Mouse (Mus musculus): ENCODE results near the gene Plcd1. TPM values are rescaled to one million over a fixed set of nuclear protein-coding genes. Genes with fewer than 3 reads are reported as not detected.

Gene Plcd1
- polyA plus RNA-seq, 1 experiment from 2014 or later, result 16.5 TPM

- 71% methylated on average over 14 of the region's 14 CpGs for WGBS
Observed at GRCm38 (mm10) chr9:119031772-119032171, 61.5 kb downstream of the Plcd1 start.

GRCm38 (mm10) chr9:119031038-119031437 is 62.3 kb downstream of the Plcd1 start:
- peaks cover 58% of the 10 kb centered on the region for H3K36me3 ChIP-seq
- no peak overlapping the region for H3K4me2 ChIP-seq
- no peaks in the 10 kb centered on the region for H3K27me3 ChIP-seq (replicated peaks)
- H3K27ac ChIP-seq (replicated peaks), result no peak overlapping the region
- 76% methylated on average over 4 of the region's 4 CpGs for WGBS
- no peak overlapping the region for H3K9ac ChIP-seq
- H3K4me3 ChIP-seq, result no peak overlapping the region
- no peaks in the 10 kb centered on the region for H3K9me3 ChIP-seq
- peaks cover 31% of the 10 kb centered on the region for H3K4me1 ChIP-seq
- ATAC-seq (ENCODE audit: extremely low read depth, insufficient number of reproducible peaks, low FRiP score, low TSS enrichment), result no peak

More at GRCm38 (mm10) chr9:119031772-119032171, 61.5 kb downstream of the Plcd1 start:
- ATAC-seq (ENCODE audit: extremely low read depth, insufficient number of reproducible peaks, low FRiP score, low TSS enrichment), result no peak
- Histone ChIP-seq H3K4me2 (no peak overlapping the region), H3K4me1 (peaks cover 38% of the 10 kb centered on the region), H3K27ac (replicated peaks) (0 out of 2 replicates have a peak overlapping the region, but pooled peaks have one; percentile 7), H3K9me3 (no peaks in the 10 kb centered on the region), H3K27me3 (replicated peaks) (no peaks in the 10 kb centered on the region), H3K4me3 (no peak overlapping the region), H3K9ac (no peak overlapping the region), H3K36me3 (peaks cover 58% of the 10 kb centered on the region)

GRCm38 (mm10) chr9:119029568-119029967 is 63.7 kb downstream of the Plcd1 start:
- Histone ChIP-seq H3K4me1 (peaks cover 21% of the 10 kb centered on the region), H3K27ac (replicated peaks) (no peak overlapping the region), H3K4me3 (no peak overlapping the region), H3K4me2 (no peak overlapping the region), H3K9me3 (no peaks in the 10 kb centered on the region), H3K9ac (no peak overlapping the region), H3K27me3 (replicated peaks) (no peaks in the 10 kb centered on the region), H3K36me3 (peaks cover 49% of the 10 kb centered on the region)
- 47% methylated on average over 7 of the region's 7 CpGs for WGBS
- no peak for ATAC-seq (ENCODE audit: extremely low read depth, insufficient number of reproducible peaks, low FRiP score, low TSS enrichment)

- ATAC-seq (ENCODE audit: extremely low read depth, insufficient number of reproducible peaks, low FRiP score, low TSS enrichment), result no peak
- WGBS, result 89% methylated on average over 27 of the region's 27 CpGs
Observed at GRCm38 (mm10) chr9:119028226-119029195, 64.8 kb downstream of the Plcd1 start.

GRCm38 (mm10) chr9:119027337-119027736 is 66.0 kb downstream of the Plcd1 start:
- no peak overlapping the region for H3K27ac ChIP-seq (replicated peaks)
- no peak for ATAC-seq (ENCODE audit: extremely low read depth, insufficient number of reproducible peaks, low FRiP score, low TSS enrichment)
- WGBS, result 84% methylated on average over 7 of the region's 7 CpGs
- no peak overlapping the region for H3K4me3 ChIP-seq
- H3K27me3 ChIP-seq (replicated peaks), result no peaks in the 10 kb centered on the region
- no peak overlapping the region for H3K9ac ChIP-seq
- H3K9me3 ChIP-seq, result no peaks in the 10 kb centered on the region
- peaks cover 14% of the 10 kb centered on the region for H3K4me1 ChIP-seq
- no peak overlapping the region for H3K4me2 ChIP-seq
- peaks cover 32% of the 10 kb centered on the region for H3K36me3 ChIP-seq

More at GRCm38 (mm10) chr9:119028226-119029195, 64.8 kb downstream of the Plcd1 start:
- Histone ChIP-seq H3K9me3 (no peaks in the 10 kb centered on the region), H3K27ac (replicated peaks) (no peak overlapping the region), H3K4me3 (no peak overlapping the region), H3K9ac (no peak overlapping the region), H3K4me1 (peaks cover 21% of the 10 kb centered on the region), H3K27me3 (replicated peaks) (no peaks in the 10 kb centered on the region), H3K36me3 (peaks cover 38% of the 10 kb centered on the region), H3K4me2 (no peak overlapping the region)

- 86% methylated on average over 7 of the region's 7 CpGs for WGBS
- Histone ChIP-seq H3K4me2 (no peak overlapping the region), H3K27me3 (replicated peaks) (no peaks in the 10 kb centered on the region), H3K27ac (replicated peaks) (no peak overlapping the region), H3K9me3 (no peaks in the 10 kb centered on the region), H3K9ac (no peak overlapping the region), H3K4me3 (no peak overlapping the region), H3K36me3 (peaks cover 30% of the 10 kb centered on the region), H3K4me1 (no peaks in the 10 kb centered on the region; the same call in 1 of the 2 replicates)
- ATAC-seq (ENCODE audit: extremely low read depth, insufficient number of reproducible peaks, low FRiP score, low TSS enrichment), result no peak
Observed at GRCm38 (mm10) chr9:119025832-119026331, 67.4 kb downstream of the Plcd1 start.

- ATAC-seq (ENCODE audit: extremely low read depth, insufficient number of reproducible peaks, low FRiP score, low TSS enrichment), result no peak
- 66% methylated on average over 6 of the region's 6 CpGs for WGBS
Observed at GRCm38 (mm10) chr9:119025263-119025662, 68.0 kb downstream of the Plcd1 start.

GRCm38 (mm10) chr9:119021731-119022130 is 71.6 kb downstream of the Plcd1 start:
- H3K9me3 ChIP-seq, result no peaks in the 10 kb centered on the region
- no peaks in the 10 kb centered on the region for H3K27me3 ChIP-seq (replicated peaks)
- no peak overlapping the region for H3K27ac ChIP-seq (replicated peaks)
- WGBS, result 74% methylated on average over 7 of the region's 7 CpGs
- no peak overlapping the region for H3K4me2 ChIP-seq
- peaks cover 37% of the 10 kb centered on the region for H3K36me3 ChIP-seq
- no peak for ATAC-seq (ENCODE audit: extremely low read depth, insufficient number of reproducible peaks, low FRiP score, low TSS enrichment)
- H3K4me3 ChIP-seq, result no peak overlapping the region
- no peaks in the 10 kb centered on the region for H3K4me1 ChIP-seq
- H3K9ac ChIP-seq, result no peak overlapping the region

More at GRCm38 (mm10) chr9:119025263-119025662, 68.0 kb downstream of the Plcd1 start:
- Histone ChIP-seq H3K4me1 (no peaks in the 10 kb centered on the region; the same call in 1 of the 2 replicates), H3K4me3 (no peak overlapping the region), H3K27me3 (replicated peaks) (no peaks in the 10 kb centered on the region), H3K27ac (replicated peaks) (no peak overlapping the region), H3K9ac (no peak overlapping the region), H3K9me3 (no peaks in the 10 kb centered on the region), H3K36me3 (peaks cover 29% of the 10 kb centered on the region), H3K4me2 (no peak overlapping the region)

Small RNA genes lying within 50 kb of the gene (microRNA-seq; reads per million reads assigned to microRNA genes)
- gene Mir26a-1, result 9.0 reads per million, percentile 26 among the genes with 10 or more reads in this experiment

Other genes starting within 250 kb of the Plcd1 start
- gene Ctdspl, start 167.0 kb downstream of the Plcd1 start, polyA plus RNA-seq (2015; fragmentation: Nextera tagmentation; extraction: Ambion mirVana), result 6.8 and 8.2 TPM in 2 replicates
- gene Vill, start 40.7 kb downstream of the Plcd1 start, polyA plus RNA-seq (2015; fragmentation: Nextera tagmentation; extraction: Ambion mirVana), result 10.6 and 11.5 TPM in 2 replicates
- gene Dlec1, start 9.0 kb upstream of the Plcd1 start, polyA plus RNA-seq (2015; fragmentation: Nextera tagmentation; extraction: Ambion mirVana), result 0.21 and 0.29 TPM in 2 replicates
- 0.47 TPM in 2 replicates for gene Acaa1b, start 63.6 kb upstream of the Plcd1 start, polyA plus RNA-seq (2015; fragmentation: Nextera tagmentation; extraction: Ambion mirVana)
- gene Gm47289, start 65.7 kb upstream of the Plcd1 start, polyA plus RNA-seq (2015; fragmentation: Nextera tagmentation; extraction: Ambion mirVana), result 0.05 TPM in 1 of 2 replicates, not detected in the other
- not detected in 2 replicates for gene Slc22a13, start 115.6 kb upstream of the Plcd1 start, polyA plus RNA-seq (2015; fragmentation: Nextera tagmentation; extraction: Ambion mirVana)
- 7.4 and 7.8 TPM in 2 replicates for gene Oxsr1, start 228.9 kb upstream of the Plcd1 start, polyA plus RNA-seq (2015; fragmentation: Nextera tagmentation; extraction: Ambion mirVana)
- 79.7 and 88.5 TPM in 2 replicates for gene Acaa1a, start 246.2 kb upstream of the Plcd1 start, polyA plus RNA-seq (2015; fragmentation: Nextera tagmentation; extraction: Ambion mirVana)
- 14.2 and 14.5 TPM in 2 replicates for gene Myd88, start 247.9 kb upstream of the Plcd1 start, polyA plus RNA-seq (2015; fragmentation: Nextera tagmentation; extraction: Ambion mirVana)

Data from heart, embryonic 13.5 days (tissue).